Mouse (Mus musculus) forebrain, embryonic 10.5 days (tissue): Measurements from ENCODE around the gene Anxa4. TPM values are rescaled to one million over a fixed set of nuclear protein-coding genes. Genes with fewer than 3 reads are reported as not detected.

ENCODE experiments used
- DNase-seq: peaks from one replicate; pipeline ENCODE4 v3.0.0-alpha.2; 2017; ENCODE audit warnings: low spot score; ENCODE audit errors: extremely low spot score
- H3K27ac ChIP-seq: fragments of 300-500 bp; sonication (generic); 2 replicates; pipeline ENCODE4 v1.5.1; 2016; ENCODE audit warnings: mild to moderate bottlenecking
- H3K27me3 ChIP-seq: fragments of 300-500 bp; sonication (generic); 2 replicates; pipeline ENCODE4 v1.6.1; 2016; ENCODE audit warnings: mild to moderate bottlenecking; ENCODE audit not compliant: poor library complexity, severe bottlenecking
- H3K36me3 ChIP-seq: fragments of 300-500 bp; sonication (generic); replicated peaks from 2 replicates; pipeline ENCODE4 v1.6.1; 2016; ENCODE audit warnings: mild to moderate bottlenecking, moderate library complexity
- H3K4me1 ChIP-seq: fragments of 300-500 bp; sonication (generic); 2 replicates; pipeline ENCODE4 v1.6.1; 2016
- H3K4me3 ChIP-seq: fragments of 300-500 bp; sonication (generic); 2 replicates; pipeline ENCODE4 v1.5.1; 2016; ENCODE audit warnings: mild to moderate bottlenecking, moderate library complexity
- H3K9me3 ChIP-seq: fragments of 300-500 bp; sonication (generic); 2 replicates; pipeline ENCODE4 v1.6.1; 2016; ENCODE audit warnings: mild to moderate bottlenecking, moderate library complexity
- WGBS: fragments of 180-500 bp; shearing (Covaris S2); methylation state at CpG from one replicate; pipeline ENCODE4 v1.1.7; 2016; 5-methylcytosine and 5-hydroxymethylcytosine counted together
- polyA plus RNA-seq: library from polyadenylated mRNA; unstranded; fragments of >200 nt; fragmentation: Nextera tagmentation; extraction: Ambion mirVana; gene quantifications from 2 replicates; pipeline ENCODE4 v1.2.1, GENCODE M21; 2016

The Anxa4 gene
- polyA plus RNA-seq, 1 experiment from 2014 or later = 4.2 TPM

DNA sequence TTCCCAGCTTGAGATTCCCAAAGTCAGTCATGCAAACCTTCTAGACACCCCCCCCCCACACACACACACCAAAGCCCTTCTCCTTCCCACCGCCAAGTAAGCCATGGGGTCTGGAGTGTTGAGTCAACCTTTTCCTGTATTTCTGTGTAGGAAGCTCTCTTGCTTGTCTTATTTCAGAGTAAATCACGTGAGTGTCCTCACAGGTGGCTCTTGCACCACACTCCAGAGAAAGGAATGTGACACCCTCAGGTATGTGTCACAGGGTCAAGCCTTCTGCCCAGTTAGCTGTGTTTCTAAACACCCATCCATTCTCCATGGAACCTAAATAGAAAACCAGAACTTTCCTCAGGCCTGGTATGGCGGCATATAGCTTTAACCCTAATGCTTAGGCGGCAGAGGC lies 24.4 kb downstream of the Anxa4 start:
- Histone ChIP-seq H3K9me3 (no peaks in the 10 kb centered on the region), H3K27me3 (no peaks in the 10 kb centered on the region), H3K36me3 (no peaks in the 10 kb centered on the region), H3K4me3 (no peak overlapping the region), H3K27ac (no peak overlapping the region), H3K4me1 (no peaks in the 10 kb centered on the region)
- WGBS = 88% methylated on average over 4 of the region's 4 CpGs
- no peak for DNase-seq

DNA sequence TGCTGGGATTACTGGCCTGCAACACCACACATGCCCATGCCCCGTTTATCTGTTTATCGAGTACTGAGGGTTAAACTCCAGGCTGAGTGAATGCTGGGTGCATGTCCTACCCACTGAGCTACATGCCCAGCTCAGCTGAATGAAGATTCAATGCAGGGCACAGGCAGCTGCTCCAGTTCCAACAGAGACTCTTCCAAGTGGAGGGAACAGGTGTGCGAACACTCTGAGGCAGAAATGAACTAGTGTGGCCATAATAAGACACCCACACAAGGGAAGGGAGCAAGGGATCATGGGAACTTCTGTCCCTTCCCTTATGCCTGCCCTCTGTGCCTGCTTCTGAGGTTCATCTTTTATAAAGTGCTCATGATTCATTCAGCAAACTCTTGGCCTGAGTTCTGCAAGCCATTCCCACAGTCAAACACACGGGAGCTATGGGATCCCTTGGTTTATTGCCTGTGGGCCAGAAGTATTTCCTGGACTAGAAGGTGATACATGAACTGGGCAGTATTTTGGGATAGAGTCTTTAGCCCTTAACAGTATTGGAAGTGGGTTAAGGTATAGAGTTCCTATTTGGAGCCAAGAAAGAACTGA lies 25.1 kb downstream of the Anxa4 start:
- WGBS = 85% methylated on average over 4 of the region's 4 CpGs
- Histone ChIP-seq H3K9me3 (no peaks in the 10 kb centered on the region), H3K4me3 (no peak overlapping the region), H3K27ac (no peak overlapping the region), H3K4me1 (no peaks in the 10 kb centered on the region), H3K27me3 (no peaks in the 10 kb centered on the region), H3K36me3 (no peaks in the 10 kb centered on the region)
- DNase-seq = no peak

DNA sequence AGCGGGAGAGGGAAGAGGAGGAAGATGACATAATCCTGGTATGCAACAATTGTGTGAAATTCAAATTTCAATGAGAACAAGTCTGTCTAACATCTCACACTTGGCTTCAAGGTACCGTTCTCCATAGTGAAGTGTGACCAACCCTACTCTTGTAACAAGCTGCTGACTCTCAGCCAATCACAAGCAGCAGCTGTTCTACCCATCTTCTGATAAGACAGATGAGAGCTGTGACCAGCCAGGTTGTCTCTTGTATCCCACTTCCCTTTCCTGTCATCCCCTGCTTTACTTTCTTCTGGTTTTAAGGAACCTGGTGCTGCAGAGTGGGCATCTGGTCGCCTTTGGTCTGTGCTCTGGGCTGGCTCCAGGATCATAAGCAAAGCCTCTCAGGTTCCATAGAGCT lies 25.9 kb downstream of the Anxa4 start:
- Histone ChIP-seq H3K4me3 (no peak overlapping the region), H3K27me3 (no peaks in the 10 kb centered on the region), H3K9me3 (no peaks in the 10 kb centered on the region), H3K4me1 (no peaks in the 10 kb centered on the region), H3K27ac (no peak overlapping the region), H3K36me3 (no peaks in the 10 kb centered on the region)
- DNase-seq = no peak
- WGBS = 81% methylated on average over 3 of the region's 3 CpGs

DNA sequence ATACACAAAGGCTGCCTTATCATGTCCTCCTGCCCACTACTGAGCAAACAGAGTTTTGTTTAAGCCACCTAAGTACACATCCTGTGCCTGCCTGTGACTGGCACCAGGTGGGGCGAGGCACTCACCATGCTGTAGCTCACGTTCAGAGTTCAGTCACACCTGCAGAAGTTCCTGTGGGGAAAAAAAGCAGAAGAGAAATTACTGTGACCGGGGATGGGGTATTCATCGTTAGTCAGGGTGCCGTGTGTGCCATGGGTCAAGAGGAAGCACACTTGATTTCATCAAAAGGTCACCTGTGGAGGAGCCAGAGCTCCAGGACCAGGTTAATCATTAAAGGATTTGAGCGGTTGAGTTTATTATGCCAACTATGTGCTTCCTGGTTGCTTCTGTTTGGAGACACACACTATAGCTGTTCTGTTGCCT lies 27.7 kb downstream of the Anxa4 start:
- Histone ChIP-seq H3K36me3 (no peaks in the 10 kb centered on the region), H3K9me3 (no peaks in the 10 kb centered on the region), H3K27ac (no peak overlapping the region), H3K27me3 (no peaks in the 10 kb centered on the region), H3K4me1 (no peaks in the 10 kb centered on the region), H3K4me3 (no peak overlapping the region)
- 80% methylated on average over 6 of the region's 6 CpGs for WGBS
- no peak for DNase-seq

DNA sequence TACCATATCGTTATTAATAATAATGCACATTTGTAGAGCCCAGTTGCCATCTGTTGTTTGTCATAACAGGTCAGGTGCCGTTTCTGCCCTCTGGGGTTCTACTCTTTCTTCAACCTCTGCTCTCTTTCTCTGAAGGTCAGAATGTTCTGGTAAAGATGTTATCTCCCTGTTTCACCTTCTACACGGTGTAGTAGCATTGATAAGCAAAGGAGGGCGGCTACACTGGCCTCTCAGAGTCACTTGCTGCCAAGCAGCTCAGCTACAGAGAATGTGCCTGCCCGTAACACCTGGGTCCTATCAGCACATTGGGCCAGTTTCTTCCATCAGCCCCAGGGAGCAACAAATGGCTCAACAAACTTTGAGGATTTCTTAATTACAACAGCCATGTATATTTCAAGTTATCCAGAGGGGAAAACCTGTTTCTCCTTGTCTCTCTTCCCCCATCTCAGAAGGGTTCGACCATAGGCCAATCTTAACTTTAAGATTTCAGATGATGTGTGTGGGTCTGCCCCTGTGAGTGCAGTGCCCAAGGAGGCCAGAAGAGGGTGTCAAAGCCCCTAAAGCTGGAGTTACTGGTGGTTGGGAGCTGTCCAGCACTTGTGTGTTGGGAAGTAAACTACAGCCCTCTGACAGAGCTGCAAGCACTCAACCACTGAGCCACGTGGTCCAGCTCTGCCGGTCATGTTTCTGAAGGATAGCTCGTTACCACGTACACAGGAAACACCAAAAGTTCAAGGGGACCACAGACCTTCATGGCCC lies 39.1 kb downstream of the Anxa4 start:
- 91% methylated on average over 10 of the region's 10 CpGs for WGBS

DNA sequence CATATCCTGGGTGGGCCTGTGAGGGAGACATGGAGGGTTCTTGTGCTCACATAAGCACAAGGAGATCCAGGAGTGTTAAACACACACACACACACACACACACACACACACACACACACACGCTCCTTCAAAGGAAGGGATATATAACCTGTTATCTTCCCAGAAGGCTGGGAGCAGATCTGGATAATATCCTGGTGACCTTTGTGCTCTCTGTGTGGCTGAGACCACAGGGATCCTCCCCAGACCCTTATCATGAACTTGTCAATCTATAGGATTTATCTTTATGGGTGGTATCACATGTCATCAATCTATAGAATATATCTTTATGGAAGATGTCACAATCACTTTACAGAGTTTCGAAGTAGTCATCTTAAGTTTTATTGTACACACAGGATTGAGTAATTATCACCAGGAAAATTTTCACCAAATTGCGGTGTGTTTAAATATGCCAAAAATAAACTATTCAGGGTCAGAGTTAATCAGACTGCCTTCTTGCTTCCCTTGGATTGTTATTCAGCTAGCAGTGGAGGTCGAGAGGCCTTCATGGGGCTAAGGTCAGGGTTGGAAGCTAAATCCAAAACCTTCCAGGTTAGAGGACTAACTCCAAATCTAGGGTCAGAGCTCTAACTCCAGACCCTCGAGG lies 40.4 kb downstream of the Anxa4 start:
- H3K4me1 ChIP-seq = no peaks in the 10 kb centered on the region
- H3K9me3 ChIP-seq = no peaks in the 10 kb centered on the region
- WGBS = 86% methylated on average over 5 of the region's 5 CpGs
- H3K27ac ChIP-seq = no peak overlapping the region
- no peaks in the 10 kb centered on the region for H3K36me3 ChIP-seq
- H3K4me3 ChIP-seq = no peak overlapping the region
- no peak for DNase-seq
- H3K27me3 ChIP-seq = no peaks in the 10 kb centered on the region

More for the DNA sequence above, 39.1 kb downstream of the Anxa4 start:
- Histone ChIP-seq H3K4me3 (no peak overlapping the region), H3K27ac (no peak overlapping the region), H3K4me1 (no peaks in the 10 kb centered on the region), H3K36me3 (no peaks in the 10 kb centered on the region), H3K27me3 (no peaks in the 10 kb centered on the region), H3K9me3 (no peaks in the 10 kb centered on the region)
- no peak for DNase-seq

DNA sequence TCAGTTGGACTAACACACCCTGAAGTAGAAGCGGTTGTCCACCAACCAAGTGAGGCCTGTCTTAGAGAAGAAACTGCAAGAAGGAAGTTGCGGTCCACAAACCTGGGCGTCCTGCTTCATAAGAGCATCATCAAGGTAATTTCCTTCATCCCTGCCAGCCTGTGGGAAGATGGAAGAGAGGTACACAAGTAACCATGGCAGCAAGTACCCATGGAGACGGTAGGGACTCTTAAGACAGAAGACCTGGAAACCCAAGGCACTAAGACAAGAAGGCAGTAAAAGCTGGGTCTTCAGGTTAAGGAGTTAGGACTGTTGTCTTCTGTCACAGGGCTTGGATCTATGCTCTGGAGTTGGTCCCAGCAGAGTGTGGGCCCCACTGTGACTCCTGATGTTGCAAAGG lies 42.4 kb downstream of the Anxa4 start:
- Histone ChIP-seq H3K4me1 (no peaks in the 10 kb centered on the region), H3K4me3 (no peak overlapping the region), H3K9me3 (no peaks in the 10 kb centered on the region), H3K36me3 (no peaks in the 10 kb centered on the region), H3K27ac (no peak overlapping the region), H3K27me3 (no peaks in the 10 kb centered on the region)
- WGBS = 93% methylated on average over 4 of the region's 4 CpGs
- no peak for DNase-seq

DNA sequence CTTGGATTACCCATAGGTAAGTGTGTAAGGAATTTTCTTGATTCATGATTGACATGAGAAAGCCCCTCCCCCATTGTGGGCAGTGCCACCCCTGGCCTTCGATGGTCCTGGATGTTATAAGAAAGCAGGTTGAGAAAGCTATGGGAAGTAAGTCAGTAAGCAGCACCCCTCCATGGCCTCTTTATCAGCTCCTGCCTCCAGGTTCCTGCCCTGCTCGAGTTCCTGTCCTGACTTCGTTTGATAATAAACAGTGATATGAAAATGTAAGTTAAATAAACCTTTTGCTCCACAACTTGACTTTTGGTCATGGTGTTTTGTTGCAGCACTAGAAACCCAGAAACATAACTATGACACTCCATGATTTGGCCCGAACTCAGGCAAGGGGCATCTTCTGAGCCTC lies 43.6 kb downstream of the Anxa4 start:
- no peak for DNase-seq
- no peaks in the 10 kb centered on the region for H3K36me3 ChIP-seq
- WGBS = 84% methylated on average over 4 of the region's 4 CpGs
- H3K4me3 ChIP-seq = no peak overlapping the region
- no peaks in the 10 kb centered on the region for H3K4me1 ChIP-seq
- no peaks in the 10 kb centered on the region for H3K27me3 ChIP-seq
- H3K27ac ChIP-seq = no peak overlapping the region
- no peaks in the 10 kb centered on the region for H3K9me3 ChIP-seq

DNA sequence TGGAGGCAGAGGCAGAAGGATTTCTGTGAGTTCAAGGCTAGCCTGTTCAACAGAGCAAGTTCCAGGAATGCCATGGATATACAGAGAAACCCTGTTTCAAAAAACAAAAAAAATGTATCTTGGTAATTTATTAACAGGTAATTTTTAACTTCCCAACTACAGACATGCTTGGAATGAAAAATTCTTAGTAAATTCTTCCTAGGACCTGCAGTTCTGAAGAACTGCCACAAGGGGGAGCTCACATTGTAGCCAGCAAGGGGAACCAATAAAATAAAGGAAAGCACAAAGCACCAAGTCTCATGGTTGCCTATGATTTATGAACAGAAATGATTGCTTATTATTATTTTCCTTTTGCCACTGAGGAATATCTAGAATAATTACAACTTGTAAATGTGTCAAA lies 46.2 kb downstream of the Anxa4 start:
- no peaks in the 10 kb centered on the region for H3K36me3 ChIP-seq
- no peak overlapping the region for H3K4me3 ChIP-seq
- peak; percentile 22 for DNase-seq

DNA sequence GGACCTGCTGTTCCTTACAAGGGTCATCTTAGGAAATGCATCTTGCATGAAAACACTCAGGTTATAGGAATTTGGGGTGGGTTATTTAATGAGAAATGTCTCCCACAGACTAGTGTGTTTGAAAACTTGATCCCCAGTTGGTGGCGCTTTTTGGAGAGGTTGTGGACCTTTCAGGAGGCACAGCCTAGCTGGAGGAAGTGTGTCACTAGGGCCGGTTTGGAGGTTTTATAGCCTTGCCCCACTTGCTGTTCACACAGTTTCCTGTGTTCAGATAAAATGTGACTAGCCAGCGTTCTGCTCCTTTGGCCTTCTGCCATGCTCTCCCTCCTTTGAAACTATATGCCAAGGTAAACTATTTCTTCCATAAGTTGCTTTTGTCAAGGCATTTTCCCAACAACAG lies 52.7 kb downstream of the Anxa4 start:
- Histone ChIP-seq H3K36me3 (no peaks in the 10 kb centered on the region), H3K4me3 (no peak overlapping the region), H3K9me3 (no peaks in the 10 kb centered on the region), H3K27me3 (no peaks in the 10 kb centered on the region), H3K4me1 (no peaks in the 10 kb centered on the region), H3K27ac (no peak overlapping the region)
- 37% methylated on average over 3 of the region's 3 CpGs for WGBS
- no peak for DNase-seq

More for the DNA sequence above, 46.2 kb downstream of the Anxa4 start:
- no peaks in the 10 kb centered on the region for H3K27me3 ChIP-seq
- H3K9me3 ChIP-seq = no peaks in the 10 kb centered on the region
- H3K4me1 ChIP-seq = no peaks in the 10 kb centered on the region
- H3K27ac ChIP-seq = no peak overlapping the region

DNA sequence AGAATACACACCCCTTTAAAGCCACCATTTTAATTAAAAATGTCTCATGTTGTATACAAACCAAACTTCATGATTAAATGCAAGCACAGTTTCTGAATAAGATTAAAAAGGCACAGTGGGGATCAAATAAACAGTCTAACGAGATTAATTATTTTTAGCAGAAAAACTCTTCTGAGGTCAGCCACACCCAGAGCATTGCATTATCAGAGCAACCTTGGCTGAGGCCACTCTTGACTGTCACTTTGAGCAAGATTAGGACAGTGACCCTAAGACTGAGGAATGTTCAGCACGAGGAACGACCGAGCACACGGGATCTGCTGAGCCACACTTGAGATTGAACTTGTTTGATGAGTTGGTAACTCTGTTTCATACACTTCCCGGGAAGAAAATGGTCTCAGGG lies 56.6 kb downstream of the Anxa4 start:
- no peaks in the 10 kb centered on the region for H3K9me3 ChIP-seq
- WGBS = 87% methylated on average over 6 of the region's 6 CpGs
- H3K4me1 ChIP-seq = peaks cover 21% of the 10 kb centered on the region
- no peak overlapping the region for H3K4me3 ChIP-seq
- no peak overlapping the region for H3K27ac ChIP-seq
- H3K36me3 ChIP-seq = no peaks in the 10 kb centered on the region
- no peaks in the 10 kb centered on the region for H3K27me3 ChIP-seq
- no peak for DNase-seq

DNA sequence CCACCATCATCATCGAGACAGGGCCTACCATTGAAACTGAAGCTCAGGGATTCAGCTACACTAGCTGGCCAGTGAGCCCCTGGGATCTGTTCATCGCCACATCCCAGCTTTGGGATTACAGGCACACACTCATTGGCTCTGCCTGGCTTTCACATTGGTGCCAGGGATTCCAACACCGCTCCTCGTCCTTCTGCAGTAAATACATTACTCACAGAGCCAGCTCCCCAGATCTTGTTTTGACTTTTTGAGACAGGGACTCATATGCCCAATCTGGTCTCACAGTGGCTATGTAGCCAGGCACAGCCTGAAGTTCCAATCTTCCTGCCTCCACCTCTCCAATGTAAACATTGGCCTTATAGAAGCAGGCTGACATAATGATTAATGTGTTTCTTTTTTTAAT lies 57.1 kb downstream of the Anxa4 start:
- no peaks in the 10 kb centered on the region for H3K9me3 ChIP-seq
- 90% methylated on average over 4 of the region's 4 CpGs for WGBS
- no peaks in the 10 kb centered on the region for H3K27me3 ChIP-seq
- no peak for DNase-seq
- no peak overlapping the region for H3K27ac ChIP-seq
- no peaks in the 10 kb centered on the region for H3K36me3 ChIP-seq
- peaks cover 24% of the 10 kb centered on the region for H3K4me1 ChIP-seq
- H3K4me3 ChIP-seq = no peak overlapping the region

DNA sequence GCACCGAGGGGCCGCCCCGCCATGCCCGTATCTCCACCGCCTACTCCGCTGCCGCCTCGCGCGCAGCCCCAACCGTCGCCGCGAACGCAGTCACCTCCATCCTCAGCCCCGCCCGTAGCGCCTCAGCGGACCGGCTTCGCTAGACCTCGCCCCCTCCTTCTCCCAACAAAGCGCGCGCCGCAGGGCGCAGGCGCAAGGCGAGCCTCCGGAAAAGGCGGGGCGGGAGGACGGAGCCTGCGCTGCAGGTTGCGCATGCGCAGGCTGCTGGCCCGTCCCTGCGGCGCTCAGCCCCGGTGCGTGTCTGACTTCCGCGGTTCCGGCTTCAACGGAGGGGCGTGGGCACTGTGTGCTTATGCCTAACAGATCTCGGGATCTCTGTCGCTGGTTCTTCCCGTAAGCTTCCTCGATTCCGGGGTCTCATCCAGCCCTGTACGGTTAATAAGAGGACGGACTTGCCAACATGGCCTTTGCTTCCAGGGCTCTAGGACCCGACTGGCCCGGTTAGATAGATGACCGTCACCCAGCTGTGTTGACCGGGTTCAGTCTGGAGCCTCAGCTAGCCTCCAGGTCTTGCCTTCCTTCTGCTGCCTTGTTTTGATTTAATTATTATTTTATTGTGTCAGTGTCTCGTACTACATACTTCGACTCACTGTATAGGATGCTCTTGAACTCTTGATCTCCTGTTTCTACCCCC lies 60.1 kb downstream of the Anxa4 start, which contains the start of gene Gmcl1:
Gene Gmcl1, minus strand, starts transcription at position 201 of the 694 bp plus-strand sequence.
- Histone ChIP-seq H3K27ac (peak within 1 kb of the TSS; percentile 92), H3K36me3 (no peaks in the 10 kb centered on the region), H3K9me3 (no peaks in the 10 kb centered on the region), H3K4me1 (peaks cover 30% of the 10 kb centered on the region), H3K4me3 (peak within 1 kb of the TSS; percentile 92), H3K27me3 (no peaks in the 10 kb centered on the region)
- WGBS = under 1% methylated on average over 56 of the region's 59 CpGs
- DNase-seq = peak; percentile 93
